Mouse (Mus musculus) cerebellum, postnatal 36 days (tissue): ENCODE results near the gene Pard3.

Experiments
- DNase-seq, 2 experiments: peaks; one replicate each; pipeline ENCODE4 v3.0.0; 2021 to 2022; ENCODE audit warnings: mixed read lengths in 2 of 2

Pard3 gene

DNA sequence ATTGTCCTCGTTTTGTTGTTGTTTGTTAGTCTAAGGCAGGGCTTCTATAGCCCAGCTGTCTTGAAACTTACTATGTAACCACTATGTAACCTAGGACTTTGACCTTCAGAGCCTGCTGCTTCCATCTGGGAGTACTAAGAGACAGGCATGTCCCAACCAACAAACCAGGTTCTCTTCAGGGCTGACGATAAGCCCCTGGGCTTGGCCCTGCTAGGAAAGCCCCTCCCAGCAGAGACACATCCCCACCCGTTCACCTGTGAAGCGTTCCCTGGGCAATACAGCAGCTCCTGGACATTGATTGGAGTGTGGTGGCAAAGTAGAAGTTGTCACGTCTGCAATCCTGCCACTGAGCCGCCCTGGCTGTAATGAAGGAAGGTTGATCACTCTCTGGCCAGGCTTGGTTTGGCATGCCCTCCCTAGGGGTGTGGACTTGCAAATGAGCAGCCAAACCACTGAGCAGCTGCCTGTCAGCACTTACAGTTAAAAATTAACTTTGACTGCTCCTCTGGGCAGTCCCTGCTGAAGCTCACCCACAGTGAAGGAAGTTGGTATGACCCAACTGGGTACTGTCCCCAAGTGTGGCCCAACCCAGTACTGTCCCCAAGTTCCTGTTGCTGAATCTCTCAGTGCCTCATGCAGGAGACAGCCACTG is 377.3 kb downstream of the Pard3 start:
- no peak for DNase-seq

DNA sequence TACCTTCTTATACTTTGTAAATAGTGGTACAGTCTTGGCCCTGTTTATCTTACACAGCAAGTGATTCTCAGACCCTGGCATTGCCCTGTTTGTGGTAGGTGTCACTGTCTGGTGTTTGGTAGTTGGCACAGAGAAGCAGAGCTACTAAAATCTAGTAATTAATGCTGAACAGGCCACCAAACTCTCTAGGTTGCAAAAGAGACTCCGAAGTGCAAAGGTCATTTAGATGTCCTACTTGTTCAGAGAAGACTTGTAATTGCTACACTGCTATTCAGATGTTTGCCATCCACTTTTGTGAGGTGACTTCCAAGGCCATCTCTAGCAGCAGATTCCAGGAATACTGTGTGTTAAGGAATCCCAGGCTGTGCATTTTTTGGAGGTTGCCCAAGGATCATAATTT is 383.7 kb downstream of the Pard3 start:
- DNase-seq, result no peak

DNA sequence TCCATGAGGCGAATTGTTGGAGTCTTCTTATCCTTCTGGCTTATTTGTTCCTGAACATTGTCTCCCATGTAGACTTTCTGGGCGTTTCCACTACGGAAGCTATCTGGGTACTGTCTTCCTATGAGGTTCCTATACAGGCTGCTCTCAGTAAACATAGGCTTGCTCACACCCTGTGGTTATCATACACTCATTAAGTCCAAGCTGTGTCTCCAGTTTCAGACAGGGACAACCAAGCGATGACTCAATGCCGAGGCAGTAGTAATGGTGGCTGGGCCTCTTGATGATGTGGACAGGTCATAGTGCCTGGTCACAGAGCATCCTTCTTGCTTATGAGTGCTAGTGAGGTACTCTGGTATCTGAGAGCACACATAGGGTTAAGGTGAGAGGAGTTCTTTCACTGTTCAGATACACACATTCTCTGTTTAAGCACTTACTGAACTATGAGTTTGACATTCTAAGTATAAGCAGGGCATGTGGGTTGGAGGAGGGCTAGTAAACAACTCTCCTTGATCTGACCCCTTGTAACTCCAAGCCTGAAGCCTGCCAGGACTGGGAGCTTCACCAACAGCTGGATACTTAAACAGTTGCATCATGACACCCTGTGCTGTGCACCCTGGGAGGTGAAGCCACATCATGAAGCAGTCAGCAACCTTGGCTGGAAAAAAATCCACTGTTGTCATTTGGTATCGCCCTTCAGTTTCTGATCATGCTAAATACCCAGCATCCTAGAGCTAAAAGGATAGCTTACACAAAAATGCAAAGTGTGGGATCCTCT is 385.6 kb downstream of the Pard3 start:
- DNase-seq, result no peak

DNA sequence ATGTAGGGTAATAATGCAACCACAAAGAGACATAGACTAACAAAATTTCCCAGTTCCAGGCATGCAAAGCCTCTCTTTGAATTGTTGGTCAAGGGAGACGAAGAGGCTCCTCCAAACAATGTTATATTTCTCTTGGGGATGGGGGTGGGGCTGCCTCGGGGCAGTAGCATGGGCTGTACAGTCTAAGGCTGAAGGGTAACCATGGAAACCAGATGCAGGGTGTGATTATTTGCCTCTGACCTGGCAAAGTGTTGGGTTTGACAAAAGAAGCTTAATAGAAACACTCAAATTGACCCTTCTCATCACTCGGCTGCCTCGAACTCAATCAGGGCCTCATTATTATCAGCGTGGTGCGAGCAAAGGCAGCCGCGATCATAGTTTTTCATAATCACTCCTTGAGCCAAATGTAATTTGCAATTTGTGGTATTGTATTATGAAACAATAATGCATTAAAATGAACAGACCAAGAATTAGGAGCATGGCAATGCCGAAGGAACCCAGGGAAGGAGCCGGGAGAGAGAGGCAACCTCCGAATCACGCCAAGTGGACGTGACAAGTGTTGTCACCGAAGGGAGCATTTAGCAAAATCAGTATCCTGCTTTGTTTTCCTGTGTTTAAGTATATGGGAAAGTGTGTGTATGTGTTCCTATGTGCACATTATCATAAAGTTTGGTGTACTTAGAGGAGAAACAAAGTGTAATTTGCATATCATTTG is 387.4 kb downstream of the Pard3 start:
- DNase-seq, result no peak

GRCm38 (mm10) chr8:127452364-127452763 is 388.7 kb downstream of the Pard3 start:
- no peak for DNase-seq

DNA sequence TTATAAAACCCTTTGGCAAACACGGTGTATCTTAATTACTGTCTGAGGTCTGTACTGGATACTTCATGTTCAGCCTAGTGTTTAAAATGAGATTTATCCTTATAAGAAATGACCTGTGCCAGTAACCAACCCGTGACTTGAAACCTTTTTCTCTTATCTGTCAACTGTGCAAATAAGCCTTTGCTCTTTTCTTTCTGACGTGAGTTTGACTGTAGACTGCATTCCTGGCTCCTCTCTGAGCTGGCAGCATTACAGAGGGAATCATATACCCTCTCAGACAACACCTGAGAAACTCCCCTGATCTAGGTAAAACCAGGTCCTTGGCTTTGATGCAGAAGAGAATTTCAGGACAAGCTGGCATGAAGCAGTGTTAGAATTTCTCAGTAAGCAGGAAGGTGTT is 394.2 kb downstream of the Pard3 start:
- DNase-seq, result no peak

GRCm38 (mm10) chr8:127461173-127461572 is 397.5 kb downstream of the Pard3 start:
- no peak for DNase-seq

- DNase-seq, result no peak
Measured at GRCm38 (mm10) chr8:127462378-127462935, 398.8 kb downstream of the Pard3 start.

DNA sequence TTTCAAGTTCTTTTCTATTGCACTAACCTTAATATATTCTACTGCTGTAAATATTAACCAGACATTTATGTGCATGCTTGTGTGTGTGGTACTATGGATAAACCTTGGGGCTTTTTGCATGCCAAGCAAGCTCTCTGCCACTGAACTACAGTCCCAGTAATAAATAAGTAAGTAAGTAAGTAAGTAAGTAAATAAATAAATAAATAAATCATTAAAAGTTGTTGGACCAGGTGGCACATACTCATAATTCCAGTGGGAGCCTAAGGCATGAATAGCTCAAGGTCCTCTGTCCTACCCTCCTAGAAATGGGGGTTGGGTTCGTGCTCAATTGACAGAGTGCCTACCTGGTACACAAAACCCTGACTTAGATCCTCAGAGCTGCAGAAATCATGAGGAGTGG is 400.6 kb downstream of the Pard3 start:
- DNase-seq, result no peak

GRCm38 (mm10) chr8:127472204-127472603 is 408.5 kb downstream of the Pard3 start:
- DNase-seq, result no peak

GRCm38 (mm10) chr8:127480003-127480402 is 416.3 kb downstream of the Pard3 start:
- no peak for DNase-seq

GRCm38 (mm10) chr8:127485618-127486017 is 421.9 kb downstream of the Pard3 start:
- DNase-seq, result no peak

DNA sequence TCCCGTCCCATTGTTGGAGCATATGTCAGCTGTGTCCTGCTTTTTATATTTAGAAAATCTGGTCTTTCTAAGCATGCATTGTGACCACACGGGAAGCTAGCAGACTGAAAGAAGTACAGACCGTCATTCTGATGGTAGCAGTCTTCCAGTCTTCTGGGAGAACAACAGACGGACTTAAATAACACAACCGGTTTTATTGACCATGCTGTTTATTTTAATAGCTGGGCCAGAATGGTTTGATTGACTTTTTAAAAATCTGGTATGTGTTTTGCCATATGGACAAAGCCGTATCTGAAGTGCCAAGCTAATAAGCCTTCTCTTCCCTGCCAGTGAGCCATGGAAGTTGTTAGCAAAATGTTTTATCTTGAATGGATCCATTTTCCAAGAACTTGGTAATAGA is 428.3 kb downstream of the Pard3 start:
- DNase-seq, result no peak

DNA sequence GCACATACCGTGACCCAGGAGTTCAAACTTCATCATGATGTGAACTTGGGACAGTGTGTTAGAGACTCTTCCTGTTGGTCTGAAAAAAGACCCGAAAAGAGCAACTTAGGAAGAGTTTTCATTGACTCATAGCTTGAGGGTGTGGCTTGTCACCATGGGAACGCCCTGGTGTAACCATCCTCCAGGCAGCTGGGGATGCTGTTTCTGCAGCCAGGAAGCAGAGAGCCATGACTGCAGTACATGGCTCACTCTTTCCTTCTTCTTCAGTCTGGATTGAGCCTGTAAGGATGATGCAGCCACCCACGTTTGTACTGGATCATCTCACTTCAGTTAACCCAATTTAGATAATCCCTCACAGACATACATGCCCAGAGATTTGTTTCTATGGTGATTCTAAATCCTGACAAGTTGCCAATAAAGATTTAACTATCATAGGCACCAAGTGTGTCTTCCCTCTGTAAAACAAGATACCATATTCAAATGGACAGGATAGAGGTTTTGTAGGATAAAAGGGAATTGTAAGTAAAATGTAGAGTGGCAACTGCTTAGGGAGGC is 431.6 kb downstream of the Pard3 start:
- DNase-seq, result no peak

GRCm38 (mm10) chr8:127498997-127499719 is 435.5 kb downstream of the Pard3 start:
- DNase-seq, result no peak

DNA sequence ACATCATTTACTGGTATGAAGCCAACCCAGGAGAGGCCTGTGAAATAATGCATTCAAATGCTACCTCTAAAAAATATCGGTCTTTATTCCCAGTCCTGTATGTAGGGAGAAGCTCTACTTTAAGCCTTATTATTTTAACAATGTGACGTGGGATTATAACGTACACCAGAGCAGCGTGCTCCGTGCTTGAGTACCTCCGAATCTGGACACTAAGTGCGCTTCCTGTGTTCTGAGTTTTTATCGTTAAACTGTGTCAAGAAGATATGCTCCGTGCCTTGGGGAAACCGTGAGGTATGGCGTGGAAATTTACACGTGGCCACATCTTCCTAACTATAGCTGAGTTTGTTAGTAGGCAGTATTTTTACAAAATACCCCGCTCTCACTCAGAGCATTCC is 436.0 kb downstream of the Pard3 start:
- no peak for DNase-seq

DNA sequence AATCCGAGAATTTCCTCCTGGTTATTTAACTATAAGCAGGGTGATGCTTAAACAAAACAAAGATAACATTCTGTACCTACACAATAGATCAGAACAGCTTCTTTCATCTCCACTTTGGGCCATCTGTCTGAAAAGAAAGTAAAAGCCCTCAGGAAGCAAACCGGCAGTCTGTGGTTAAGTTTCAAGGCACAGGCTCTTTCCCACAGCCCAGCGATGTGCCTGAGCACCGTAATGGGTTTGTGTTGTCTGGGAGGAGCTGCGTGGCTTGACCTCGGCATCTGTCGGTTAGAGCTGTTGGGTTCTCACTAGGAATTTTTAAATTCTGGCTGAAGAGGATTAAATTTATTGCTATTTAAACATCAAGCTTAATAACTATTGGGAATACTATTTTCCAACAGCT is 436.5 kb downstream of the Pard3 start:
- DNase-seq, result no peak

DNA sequence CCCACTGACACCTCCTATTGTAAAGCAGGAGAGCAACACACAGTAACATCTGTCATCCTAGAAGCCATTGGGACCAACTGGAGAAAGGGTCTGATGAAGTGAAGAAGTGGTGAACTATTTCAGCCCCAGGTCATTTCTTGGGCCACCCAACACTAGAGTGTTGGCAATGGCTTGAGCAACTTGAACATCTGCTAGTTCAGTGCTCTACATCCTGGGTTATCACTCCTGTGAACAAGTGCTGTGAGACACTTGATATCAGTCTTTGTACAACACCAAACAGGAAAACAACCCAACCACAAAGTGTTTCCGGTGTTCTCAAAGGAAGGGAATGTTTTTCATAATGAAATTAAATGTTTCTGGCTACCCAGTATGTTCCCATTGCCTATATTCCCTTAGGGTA is 438.1 kb downstream of the Pard3 start:
- no peak for DNase-seq

GRCm38 (mm10) chr8:127505286-127505685 is 441.6 kb downstream of the Pard3 start:
- no peak for DNase-seq

- DNase-seq, result no peak
Measured at GRCm38 (mm10) chr8:127506336-127506735, 442.6 kb downstream of the Pard3 start.

GRCm38 (mm10) chr8:127511341-127511740 is 447.6 kb downstream of the Pard3 start:
- DNase-seq, result no peak

- DNase-seq, result no peak
Measured at GRCm38 (mm10) chr8:127512001-127512573, 448.4 kb downstream of the Pard3 start.
